Mouse (Mus musculus): ENCODE measurements around the gene Zfp385a.
A peak's percentile ranks its signal among the peaks of the same experiment; 100 is the strongest.
"Not testable (repeated sequence)": the region's sequence is repeated elsewhere in the genome, so short reads cannot be mapped to it uniquely, and the experiment has no call there.

Zfp385a gene

DNA sequence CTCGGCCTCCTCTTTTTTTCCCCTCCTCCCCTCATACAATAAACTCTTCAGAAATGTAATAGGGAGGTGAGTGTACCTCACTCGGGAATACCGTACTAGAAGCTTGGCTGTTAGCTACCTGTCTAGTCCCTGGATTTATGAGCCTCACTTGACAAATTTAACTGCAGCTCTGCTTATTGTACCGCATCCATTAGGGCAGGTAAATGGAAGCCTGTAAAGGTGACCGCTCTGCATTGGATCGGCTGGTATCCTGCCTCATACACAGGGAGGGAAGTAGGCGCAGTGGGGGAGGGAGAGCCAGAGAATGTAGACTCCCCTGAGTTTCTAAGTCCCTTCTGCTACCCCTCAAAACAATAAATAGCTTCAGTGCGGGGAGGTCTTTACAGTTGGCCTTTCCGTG, 49.0 kb downstream of the Zfp385a start:
- no peak for DNase-seq (ENCODE audit: low spot score)

DNA sequence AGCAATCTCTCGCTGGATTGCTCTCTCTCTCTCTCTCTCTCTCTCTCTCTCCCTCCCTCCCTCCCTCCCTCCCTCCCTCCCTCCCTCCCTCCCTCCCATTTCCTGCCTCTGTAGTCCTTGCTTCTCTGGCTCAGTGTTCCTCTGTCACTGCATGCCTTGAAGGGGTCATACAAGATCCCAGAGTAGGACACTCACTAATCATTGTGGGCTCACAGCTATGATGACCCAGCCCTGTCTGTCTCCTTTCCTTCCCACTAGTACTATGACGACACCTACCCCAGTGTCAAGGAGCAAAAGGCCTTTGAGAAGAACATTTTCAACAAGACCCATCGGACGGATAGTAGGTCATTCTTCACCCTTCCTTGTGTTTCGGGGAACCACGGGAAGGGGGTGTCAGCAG, 49.5 kb downstream of the Zfp385a start:
- no peak for DNase-seq (ENCODE audit: low spot score)

DNA sequence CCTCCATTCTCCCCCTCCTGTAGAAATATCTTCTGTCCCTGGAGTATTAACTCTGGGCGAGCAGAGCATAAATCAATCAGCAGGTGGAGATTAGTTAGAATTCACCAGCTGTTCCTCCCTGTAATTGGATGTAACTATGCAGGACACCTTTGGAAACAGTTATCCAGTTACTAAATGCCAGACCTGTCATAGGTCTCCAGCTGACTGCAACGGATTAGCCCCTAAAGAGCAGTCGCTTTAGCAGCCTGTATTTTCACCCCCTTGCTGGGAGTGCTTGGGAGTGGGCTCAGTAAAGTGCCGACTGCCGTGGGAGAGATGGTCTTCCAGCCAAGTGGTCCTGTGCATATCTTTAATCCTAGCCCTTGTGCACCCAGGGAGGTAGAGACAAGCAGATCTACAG, 50.3 kb downstream of the Zfp385a start:
- DNase-seq (ENCODE audit: low spot score), result no peak

DNA sequence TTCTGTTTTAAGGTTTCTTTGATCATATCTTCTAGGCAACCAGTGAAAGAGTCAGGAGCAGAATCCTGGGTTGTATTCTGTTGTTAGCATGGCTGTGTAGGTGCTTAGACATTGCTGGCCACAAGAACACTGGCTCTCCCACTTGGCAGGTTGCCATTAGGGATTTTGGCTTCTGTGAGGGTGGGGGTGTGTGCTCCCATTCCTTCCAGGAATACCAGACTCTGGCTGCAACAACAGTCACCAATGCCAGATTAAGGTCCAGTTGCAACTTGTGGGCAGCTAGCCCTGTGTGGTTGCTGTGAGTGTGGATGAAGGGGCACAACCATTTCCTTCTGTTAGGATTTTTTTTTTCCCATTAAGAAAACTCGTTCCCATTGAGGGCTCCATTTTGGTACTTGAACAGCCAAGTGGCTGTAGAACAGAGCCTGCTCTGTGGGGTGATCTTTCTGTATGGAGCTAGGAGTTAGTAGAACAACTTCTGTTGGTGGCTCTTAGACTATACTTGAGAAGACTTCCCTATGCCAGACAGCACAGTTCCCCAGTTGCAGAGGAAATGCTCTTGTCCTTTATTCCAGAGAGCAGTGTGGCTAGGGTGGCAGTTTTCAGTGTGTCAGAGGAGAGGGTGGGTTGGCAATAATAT, 54.0 kb downstream of the Zfp385a start:
- no peak for DNase-seq (ENCODE audit: low spot score)

DNA sequence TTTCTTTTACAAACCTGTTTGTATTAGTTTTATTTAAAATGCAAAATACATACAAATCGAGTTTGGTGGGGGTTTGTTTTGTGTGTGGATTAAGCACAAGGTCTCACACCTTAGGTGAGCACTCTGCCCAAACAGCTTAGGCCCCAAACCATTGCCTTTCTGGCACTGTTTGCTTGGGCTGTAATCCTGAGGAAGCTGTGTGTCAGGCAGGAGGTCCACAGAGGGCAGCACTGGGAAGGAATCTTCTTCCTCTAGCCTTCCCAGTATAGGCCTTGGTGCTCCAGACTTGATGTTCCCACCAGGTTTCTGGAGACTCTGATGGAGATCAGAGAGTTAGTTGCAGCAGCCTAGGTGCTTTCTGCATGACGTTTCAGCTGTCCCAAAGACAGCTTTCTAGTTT, 55.2 kb downstream of the Zfp385a start:
- DNase-seq (ENCODE audit: low spot score), result no peak

DNA sequence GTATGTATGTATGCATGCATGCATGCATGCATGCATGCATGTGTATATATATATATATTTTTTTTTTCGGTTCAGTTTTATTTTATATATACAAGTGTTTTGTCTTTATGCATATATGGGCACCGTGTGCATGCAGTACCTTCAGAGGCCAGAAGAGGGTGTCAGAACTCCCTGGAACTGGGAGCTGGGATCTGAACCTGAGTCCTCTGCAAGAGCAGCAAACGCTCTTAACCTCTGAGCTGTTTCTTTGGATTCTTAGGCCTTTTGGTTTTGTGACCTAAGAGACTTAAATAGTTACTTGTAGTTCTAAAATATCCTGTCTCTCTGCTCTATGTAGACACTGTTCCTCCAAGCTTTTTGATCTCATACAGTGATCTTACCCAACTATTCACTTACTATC, 55.8 kb downstream of the Zfp385a start:
- DNase-seq (ENCODE audit: low spot score), result peak; percentile 74

DNA sequence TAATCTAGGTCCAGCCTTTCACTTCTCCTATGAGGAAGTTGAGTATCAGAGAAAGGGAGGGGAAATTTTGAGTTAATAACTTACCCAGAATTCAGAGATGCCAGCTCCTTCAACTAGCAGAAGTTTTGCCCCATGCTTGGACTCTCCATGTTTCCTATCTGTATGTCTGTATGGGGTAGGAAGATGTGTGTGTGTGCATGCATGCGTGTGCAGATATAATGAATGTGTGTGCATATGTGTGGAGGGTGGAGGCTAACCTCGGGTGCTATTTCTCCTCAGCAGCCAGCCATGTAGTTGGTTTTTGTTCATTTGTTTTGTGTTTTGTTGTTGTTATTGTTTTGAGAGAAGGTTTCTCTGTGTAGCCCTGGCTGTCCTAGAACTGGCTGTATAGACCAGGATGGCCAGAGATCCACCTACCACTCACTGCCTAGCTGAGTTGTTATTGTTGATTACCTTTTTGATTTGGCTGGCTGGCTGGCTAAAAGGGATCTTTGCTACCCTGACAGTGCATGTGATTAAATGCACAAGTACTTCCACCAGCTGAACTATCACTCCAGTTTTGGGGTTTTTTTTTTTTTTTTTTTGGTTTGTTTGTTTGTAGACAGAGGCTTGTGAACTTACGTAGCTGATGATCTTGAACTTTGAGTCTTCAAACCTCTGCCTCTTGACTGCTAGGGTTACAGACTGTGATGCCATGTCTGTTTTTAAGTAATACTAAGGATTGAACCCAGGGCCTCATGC, 58.3 kb downstream of the Zfp385a start:
- DNase-seq (ENCODE audit: low spot score), result no peak

DNA sequence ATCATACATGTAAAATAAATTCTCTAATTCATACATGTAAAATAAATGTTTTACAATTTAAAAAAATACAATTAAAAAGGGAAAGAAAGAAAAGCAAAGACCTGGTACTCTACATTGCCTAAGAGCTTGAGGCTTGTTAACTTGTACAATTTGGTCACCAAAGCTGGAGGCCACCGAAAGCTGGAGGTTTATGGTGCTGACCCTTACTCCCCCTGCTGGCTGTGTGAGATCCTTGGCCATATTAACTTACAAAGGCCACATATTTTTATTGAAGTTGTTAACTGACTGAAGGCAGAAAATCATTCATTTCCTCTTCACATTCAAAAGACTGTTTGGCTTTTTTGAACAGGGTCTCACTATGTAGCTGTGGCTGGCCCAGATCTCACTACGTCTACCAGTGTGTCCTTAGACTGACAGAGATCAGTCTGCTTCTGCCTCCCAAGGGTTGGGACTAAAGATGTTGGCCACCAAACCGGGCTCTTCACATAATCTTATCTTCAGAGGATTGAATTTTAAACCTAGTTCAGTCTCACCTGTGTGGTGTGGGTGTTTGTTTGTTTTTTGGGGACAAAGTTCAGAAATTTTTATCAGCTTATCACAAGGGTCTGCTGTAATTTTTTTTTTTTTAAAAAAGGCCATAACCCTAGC, 59.0 kb downstream of the Zfp385a start:
- DNase-seq (ENCODE audit: low spot score), result peak; percentile 75

DNA sequence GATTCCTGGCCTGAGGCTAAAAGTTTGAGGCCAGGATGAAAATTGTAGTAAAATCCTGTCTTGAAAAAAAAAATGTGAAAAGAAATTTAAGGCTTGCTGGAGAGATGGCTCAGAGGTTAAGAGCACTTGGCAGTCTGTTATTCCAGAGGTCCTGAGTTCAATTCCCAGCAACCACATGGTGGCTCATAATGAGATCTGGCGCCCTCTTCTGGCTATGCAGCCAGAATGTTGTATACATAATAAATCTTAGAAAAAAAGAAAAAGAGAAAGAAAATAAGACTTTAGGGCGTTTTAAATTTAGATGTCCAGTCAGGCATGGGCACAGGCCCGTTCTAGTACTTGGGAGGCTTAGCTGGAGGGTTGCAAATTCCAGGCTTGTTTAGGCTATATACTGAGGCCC, 60.1 kb downstream of the Zfp385a start:
- no peak for DNase-seq (ENCODE audit: low spot score)

DNA sequence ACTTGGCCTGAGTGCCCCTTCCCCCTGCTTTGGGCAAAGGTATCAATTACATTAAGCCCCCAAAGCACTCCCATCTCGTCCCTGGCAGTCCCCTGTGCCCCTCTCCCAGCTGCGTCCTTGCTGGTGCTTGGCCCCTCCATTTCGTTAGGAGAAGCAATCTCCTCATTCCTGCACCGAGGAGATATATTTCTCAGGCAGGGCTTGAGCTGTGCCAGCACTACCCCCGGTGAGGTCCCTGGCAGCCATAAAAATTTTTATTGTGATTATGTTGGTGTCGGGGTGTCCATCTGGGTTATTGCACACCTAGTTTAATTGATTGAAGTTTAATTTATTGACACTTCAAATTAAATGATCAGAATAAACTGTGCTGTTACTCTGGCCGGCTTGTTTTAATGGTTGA, 61.9 kb downstream of the Zfp385a start:
- no peak for DNase-seq (ENCODE audit: low spot score)

DNA sequence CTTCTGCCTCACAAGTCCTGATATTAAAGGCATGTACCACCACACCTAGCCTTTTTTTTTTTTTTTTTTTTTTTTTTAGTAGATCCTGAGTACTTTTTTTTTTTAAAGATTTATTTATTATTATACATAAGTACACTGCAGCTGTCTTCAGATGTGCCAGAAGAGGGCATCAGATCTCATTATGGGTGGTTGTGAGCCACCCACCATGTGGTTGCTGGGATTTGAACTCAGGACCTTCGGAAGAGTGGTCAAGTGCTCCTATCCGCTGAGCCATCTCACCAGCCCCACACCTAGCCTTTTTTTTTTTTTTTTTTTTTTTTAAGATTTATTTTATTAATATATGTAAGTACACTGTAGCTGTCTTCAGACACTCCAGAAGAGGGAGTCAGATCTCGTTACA, 64.0 kb downstream of the Zfp385a start:
- not testable (repeated sequence) for DNase-seq (ENCODE audit: low spot score)

DNA sequence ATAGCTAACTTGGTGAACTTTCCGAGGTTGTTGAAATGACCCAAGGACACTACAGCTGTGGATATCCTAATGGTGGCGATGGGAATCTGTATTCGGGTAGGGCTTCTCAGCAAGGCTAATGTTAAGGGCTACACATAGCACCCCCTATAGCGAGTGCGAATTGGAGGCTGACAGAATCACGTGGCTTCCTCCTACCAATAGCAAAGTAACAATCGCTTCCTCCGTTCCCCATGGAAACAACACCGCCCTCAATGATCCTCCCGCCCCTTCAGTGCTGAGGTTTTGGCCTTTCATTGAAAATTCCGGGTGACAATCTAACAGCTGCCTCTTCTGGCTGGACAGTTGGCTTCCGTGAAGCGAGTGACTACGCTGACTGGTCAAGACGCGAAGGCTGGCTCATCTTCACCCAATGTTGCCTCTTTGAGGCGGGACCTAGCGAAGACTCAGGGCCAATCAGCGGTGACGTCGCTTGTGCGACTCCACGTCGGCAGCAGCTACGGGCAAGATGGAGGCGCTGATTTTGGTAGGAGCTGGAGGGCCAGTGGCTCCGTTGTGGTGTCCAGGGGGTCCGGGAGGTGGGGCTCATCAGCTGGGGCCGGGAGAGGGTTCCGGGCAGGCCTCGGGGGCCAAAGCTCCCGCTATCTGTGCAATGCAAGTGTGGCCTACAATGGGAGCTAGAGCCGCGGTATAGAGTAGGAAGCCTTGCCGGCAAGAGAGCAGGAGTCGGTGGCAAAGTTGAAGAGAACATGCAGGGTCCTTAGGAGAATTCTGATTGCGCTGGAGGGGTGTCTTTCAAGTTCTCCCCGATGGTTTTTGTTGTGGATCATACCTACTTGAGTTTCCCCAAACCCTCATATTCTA, 67.2 kb downstream of the Zfp385a start, which contains the start of gene Copz1:
TSS of gene Copz1 (plus strand) at position 296 of the 861 bp plus-strand sequence.
- peak; percentile 100 for DNase-seq (ENCODE audit: low spot score)

DNA sequence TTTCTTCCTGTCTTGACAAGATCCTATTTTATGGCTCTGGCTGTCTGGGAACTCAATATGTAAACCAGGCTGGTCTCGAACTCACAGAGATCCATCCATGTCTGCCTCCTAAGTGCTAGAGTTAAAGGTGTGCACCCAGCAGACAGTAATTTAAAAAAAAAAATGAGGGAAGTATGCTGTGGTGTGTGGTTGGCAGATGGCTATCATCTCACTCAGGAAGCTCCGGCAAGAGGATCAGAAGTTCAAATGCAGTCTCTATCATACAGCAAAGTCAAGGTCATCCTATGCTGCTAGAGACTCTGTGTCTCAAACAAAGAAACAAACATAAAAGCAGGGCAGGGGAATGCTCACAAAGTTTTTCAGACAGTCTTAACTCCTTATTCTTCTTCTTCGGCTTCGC, 71.0 kb downstream of the Zfp385a start:
- no peak for DNase-seq (ENCODE audit: low spot score)

DNA sequence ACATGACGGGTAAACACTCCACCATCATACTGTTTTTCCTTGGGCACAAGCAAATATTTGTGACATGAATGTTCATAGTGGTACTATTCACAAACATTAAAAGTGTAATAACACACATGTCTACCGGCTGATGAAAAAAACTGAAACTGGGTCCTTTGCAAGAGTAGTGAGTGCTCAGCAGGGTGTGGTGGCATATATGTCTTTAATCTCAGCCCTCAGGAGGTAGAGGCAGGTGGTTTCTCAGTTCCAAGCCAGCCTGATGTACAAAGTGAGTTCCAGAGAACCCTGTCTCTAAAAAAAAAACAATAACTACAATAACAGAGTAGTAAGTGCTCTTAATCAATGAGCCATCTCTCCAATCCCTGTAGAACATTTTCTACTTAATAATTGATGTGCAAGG, 75.1 kb downstream of the Zfp385a start:
- no peak for DNase-seq (ENCODE audit: low spot score)
